28 mouse cellular contexts compared by ENCODE assay signal in the genomic region with DNA sequence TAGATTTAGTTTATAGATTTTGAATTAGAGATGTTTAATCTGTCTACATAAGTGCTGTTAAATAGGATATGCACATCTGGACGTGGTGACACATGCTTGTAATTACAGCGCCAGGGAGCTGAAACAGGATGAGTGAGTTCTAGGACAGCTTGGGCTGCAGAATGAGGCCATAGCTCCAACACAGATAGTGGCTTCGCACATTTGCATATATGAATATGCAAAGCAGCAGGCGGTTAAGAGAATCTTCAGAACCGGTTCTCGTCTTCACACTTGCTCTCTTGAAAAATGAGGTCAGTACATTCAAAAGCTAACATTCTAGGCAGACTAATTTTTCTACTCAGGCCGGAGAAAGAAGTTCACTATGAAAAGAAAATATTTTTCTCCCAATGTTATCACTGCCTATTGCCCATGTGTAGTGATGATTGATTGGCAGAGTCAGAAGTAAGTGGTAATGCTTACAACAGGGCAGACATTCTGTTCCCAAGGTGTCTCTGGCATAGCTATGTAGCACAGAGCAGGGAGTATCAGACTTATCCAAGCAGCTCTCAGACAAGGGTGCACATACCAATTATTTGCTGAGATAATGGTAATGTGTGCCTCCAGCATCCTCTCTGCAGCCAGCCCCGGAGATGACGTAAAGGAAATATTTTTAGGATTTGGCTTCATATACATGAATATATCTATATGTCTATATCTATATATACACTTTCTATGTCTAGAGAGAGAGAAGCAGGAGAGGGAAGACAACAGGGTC.
A peak's percentile ranks its signal among the peaks of the same experiment; 100 is the strongest.
DNase-seq lines count a peak whose midpoint lies in the region; ATAC-seq and TF ChIP-seq lines count a peak whose summit lies in the region.
"Had no signal": no experiment of that assay in that cellular context is flagged by ENCODE, and none has a peak within 500 bp of the region (broad histone marks: within the 10 kb centered on the region; RNA-seq: fewer than 3 reads in every experiment).

No protein-coding gene starts in this region.

- TF ChIP-seq EP300 in lung, postnatal 0 days (IDR thresholded peaks at IDR 0.05) = no peak

- TF ChIP-seq CTCF in testis, adult 2 months (IDR thresholded peaks at IDR 0.05; ENCODE audit: control insufficient read depth, insufficient read depth, insufficient replicate concordance, low read depth, low read length) = no peak
- TF ChIP-seq CTCF in lung, postnatal 0 days (IDR thresholded peaks at IDR 0.05) = no peak

- peak overlapping the region; percentile 28; the same call in 1 of the 2 replicates for H3K4me3 ChIP-seq in testis, adult 2 months (ENCODE audit: control insufficient read depth, low read depth, low read length)
- no peak overlapping the region for H3K4me3 ChIP-seq in lung, postnatal 0 days (ENCODE audit: low read depth, low read length)
- H3K4me3 ChIP-seq: embryonic facial prominence, embryonic 12.5 days; kidney, embryonic 15.5 days; limb, embryonic 12.5 days; midbrain, embryonic 10.5 days; neural tube, embryonic 15.5 days had no signal

- H3K9me3 ChIP-seq in lung, postnatal 0 days (ENCODE audit: low read length) = no peaks in the 10 kb centered on the region
- H3K9me3 ChIP-seq: embryonic facial prominence, embryonic 12.5 days; kidney, embryonic 15.5 days; limb, embryonic 12.5 days; midbrain, embryonic 10.5 days; neural tube, embryonic 15.5 days had no signal

- no peaks in the 10 kb centered on the region for H3K27me3 ChIP-seq in testis, adult 2 months (ENCODE audit: control insufficient read depth, insufficient read depth, low read length)
- H3K27me3 ChIP-seq in lung, postnatal 0 days (replicated peaks; ENCODE audit: insufficient read depth, low read length) = no peaks in the 10 kb centered on the region
- H3K27me3 ChIP-seq: embryonic facial prominence, embryonic 12.5 days; kidney, embryonic 15.5 days; limb, embryonic 12.5 days; Patski had no signal

- H3K4me1 ChIP-seq in testis, adult 2 months (ENCODE audit: control insufficient read depth, insufficient read depth, low read length) = peaks cover 8% of the 10 kb centered on the region
- H3K4me1 ChIP-seq in lung, postnatal 0 days (ENCODE audit: insufficient read depth, low read depth, low read length) = no peaks in the 10 kb centered on the region
- H3K4me1 ChIP-seq: embryonic facial prominence, embryonic 12.5 days; kidney, embryonic 15.5 days; limb, embryonic 12.5 days; neural tube, embryonic 15.5 days had no signal

- H3K36me3 ChIP-seq in testis, adult 2 months (ENCODE audit: control insufficient read depth, insufficient read depth, low read length) = no peaks in the 10 kb centered on the region; the same call in 1 of the 2 replicates
- no peaks in the 10 kb centered on the region for H3K36me3 ChIP-seq in lung, postnatal 0 days (ENCODE audit: insufficient read depth, low read length)
- H3K36me3 ChIP-seq: embryonic facial prominence, embryonic 12.5 days; G1E; kidney, embryonic 15.5 days; limb, embryonic 12.5 days; midbrain, embryonic 10.5 days; neural tube, embryonic 15.5 days had no signal

- TF ChIP-seq POLR2A in testis, adult 2 months (IDR thresholded peaks at IDR 0.05; ENCODE audit: control insufficient read depth, low read depth, low read length) = no peak

- H3K27ac ChIP-seq in testis, adult 2 months (ENCODE audit: control insufficient read depth, insufficient read depth, low read depth, low read length) = no peak overlapping the region
- H3K27ac ChIP-seq in lung, postnatal 0 days (ENCODE audit: low read length) = no peak overlapping the region
- H3K27ac ChIP-seq: embryonic facial prominence, embryonic 12.5 days; hindbrain, postnatal 0 days; kidney, embryonic 15.5 days; limb, embryonic 12.5 days; midbrain, embryonic 10.5 days; neural tube, embryonic 15.5 days had no signal

- DNase-seq in frontal cortex, postnatal 14 days (ENCODE audit: low spot score in 2 of 2) = no peak
- DNase-seq in layer of hippocampus, adult 9-11 months = peak; percentile 8
- DNase-seq in layer of hippocampus, postnatal 36 days = no peak
- DNase-seq in testis, postnatal 14 days (ENCODE audit: low spot score) = no peak
- no peak for DNase-seq in lung, postnatal 0 days (ENCODE audit: low spot score)
- DNase-seq: adrenal gland, postnatal 36 days; cerebellum, adult 11-12 months; cerebellum, postnatal 14 days; gastrocnemius, postnatal 36 days; heart, postnatal 36 days; kidney, postnatal 36 days; liver, postnatal 0 days; lung, postnatal 10 days; thymus, adult 2 months; thymus, postnatal 4 days had no signal

- H3K9ac ChIP-seq in lung, postnatal 0 days (replicated peaks; ENCODE audit: low read depth) = no peak overlapping the region
- H3K9ac ChIP-seq: embryonic facial prominence, embryonic 12.5 days; kidney, embryonic 15.5 days; limb, embryonic 12.5 days; liver, postnatal 0 days; neural tube, embryonic 15.5 days had no signal

- peak; percentile 94 for ATAC-seq in frontal cortex, adult (ENCODE audit: low TSS enrichment)
- ATAC-seq in lung, postnatal 0 days = no peak
- no peak for ATAC-seq in inflammation-experienced regulatory T-cells, adult 6 months
- ATAC-seq: hindbrain, postnatal 0 days; intestine, postnatal 0 days; liver, postnatal 0 days; Patski had no signal

- H3K4me2 ChIP-seq in lung, postnatal 0 days (replicated peaks; ENCODE audit: low read depth, low read length) = no peak overlapping the region
- H3K4me2 ChIP-seq: embryonic facial prominence, embryonic 12.5 days; kidney, embryonic 15.5 days; limb, embryonic 12.5 days; liver, embryonic 11.5 days; neural tube, embryonic 15.5 days had no signal

- WGBS in lung, postnatal 0 days = 53% methylated on average over 9 of the region's 9 CpGs
